Mouse (Mus musculus): ENCODE measurements around the gene Rgcc.

Rgcc gene

DNA sequence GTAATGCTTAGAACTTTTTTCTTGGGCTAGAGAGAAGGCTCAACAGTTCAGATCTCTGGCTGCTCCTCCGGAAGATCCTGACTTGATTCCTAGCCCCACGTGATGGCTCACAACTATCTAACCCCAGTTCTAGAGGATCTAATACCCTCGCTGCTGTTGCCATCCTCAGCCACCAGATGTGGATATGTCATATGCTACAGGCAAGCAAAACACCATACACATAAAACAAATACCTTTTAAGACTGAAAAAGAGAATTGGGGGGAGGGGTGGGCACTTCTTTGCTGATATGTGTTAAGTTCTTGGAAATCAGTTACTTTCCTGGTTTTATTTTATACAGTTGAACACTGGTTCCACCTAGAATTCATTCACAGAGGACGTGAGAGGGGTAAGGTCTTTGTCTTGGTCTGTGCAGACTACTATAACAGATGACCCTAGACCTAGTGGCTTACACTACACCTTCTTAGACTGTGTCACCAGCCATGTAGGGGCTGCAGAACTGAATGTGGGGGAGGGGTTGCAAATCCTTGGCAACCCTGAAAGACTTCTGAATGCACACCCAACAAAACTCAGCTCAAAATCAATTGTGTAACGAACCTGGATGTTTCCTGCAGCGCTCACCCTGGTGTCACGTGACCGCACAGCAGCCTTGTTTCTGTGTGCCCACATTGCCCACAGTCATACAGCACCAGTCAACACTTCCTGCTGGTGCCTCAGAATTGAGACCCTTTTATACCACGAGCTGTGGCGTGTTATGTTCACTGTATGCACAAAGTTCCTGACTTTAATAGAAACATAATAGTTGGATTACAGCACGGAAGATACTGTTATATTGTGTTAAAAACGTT lies 58.2 kb downstream of the Rgcc start:
- in situ Hi-C loops (cut with MseI, MboI): no loop called here

DNA sequence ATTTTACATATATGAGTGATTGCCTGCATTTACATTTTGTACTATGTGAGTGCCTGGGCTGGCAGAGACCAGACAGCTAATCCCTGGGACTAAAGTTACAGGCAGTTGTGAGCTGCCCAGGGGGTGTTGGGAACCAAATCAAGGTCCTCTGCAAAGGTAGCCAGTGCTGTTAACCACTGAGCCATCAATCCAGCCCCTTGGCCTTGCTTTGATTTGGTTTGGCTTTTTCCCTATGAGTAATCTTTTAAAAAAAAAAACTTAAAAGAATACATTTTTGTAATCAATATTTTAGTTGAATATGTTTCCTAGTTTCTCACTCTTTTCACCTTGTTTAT lies 59.1 kb downstream of the Rgcc start:
- in situ Hi-C loops (cut with MseI, MboI): no loop called here

GRCm38 (mm10) chr14:79241656-79242385 lies 59.6 kb downstream of the Rgcc start:
- in situ Hi-C loops (cut with MseI, MboI): no loop called here

DNA sequence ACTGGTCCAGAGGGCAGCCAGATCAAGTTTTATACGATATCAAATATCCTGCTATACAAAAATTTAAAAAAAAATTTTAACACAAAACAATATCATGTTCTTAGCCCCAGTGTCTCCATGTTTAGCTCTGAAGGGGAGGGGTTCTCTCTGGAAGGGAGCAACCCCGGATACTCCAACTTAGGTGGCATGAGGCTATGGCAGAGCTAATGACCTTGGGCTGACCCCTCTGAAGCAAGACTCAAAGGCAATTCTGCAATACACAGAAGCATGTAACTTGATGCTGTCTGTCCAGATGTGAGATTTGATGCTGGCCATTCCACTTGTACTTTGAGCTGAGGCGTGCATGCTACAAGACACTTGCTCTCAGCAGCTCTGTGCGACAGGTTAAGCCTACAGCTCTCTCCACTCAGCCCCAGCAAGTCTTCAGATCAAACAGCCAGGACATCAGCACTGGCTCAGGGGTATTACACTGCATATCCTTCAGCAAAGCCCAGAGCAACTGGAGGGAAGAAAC lies 60.3 kb downstream of the Rgcc start:
- in situ Hi-C loops (cut with MseI, MboI): no loop called here

GRCm38 (mm10) chr14:79239402-79239801 lies 62.0 kb downstream of the Rgcc start:
- in situ Hi-C loops (cut with MseI, MboI): no loop called here

Measured in mouse trophoblast stem cell (cell line).